Mouse (Mus musculus) liver, embryonic 16.5 days (tissue): ENCODE results near the gene Olfr813. TPM values are rescaled to one million over a fixed set of nuclear protein-coding genes. Genes with fewer than 3 reads are reported as not detected.
"Not testable (repeated sequence)": the region's sequence is repeated elsewhere in the genome, so short reads cannot be mapped to it uniquely, and the experiment has no call there.

ENCODE experiments used
- ATAC-seq: fragments of 200-750 bp; cut with Nextera tagmentation; 2 replicates; pipeline ENCODE4 v1.8.0; 2017; ENCODE audit warnings: low read depth, mild to moderate bottlenecking, moderate number of reproducible peaks, moderate library complexity
- H3K27ac ChIP-seq: fragments of 300-500 bp; sonication (generic); 2 replicates; pipeline ENCODE4 v1.5.1; 2014; ENCODE audit warnings: mild to moderate bottlenecking, low read length
- H3K27me3 ChIP-seq: fragments of 300-500 bp; sonication (generic); 2 replicates; pipeline ENCODE4 v1.6.1; 2014; ENCODE audit warnings: low read depth, low read length, mixed read lengths; ENCODE audit not compliant: control insufficient read depth, insufficient read depth
- H3K36me3 ChIP-seq: fragments of 300-500 bp; sonication (generic); 2 replicates; pipeline ENCODE4 v1.6.1; 2014; ENCODE audit warnings: mild to moderate bottlenecking; ENCODE audit not compliant: control insufficient read depth, insufficient read depth
- H3K4me1 ChIP-seq: fragments of 300-500 bp; sonication (generic); 2 replicates; pipeline ENCODE4 v1.6.1; 2014; ENCODE audit warnings: low read depth, low read length, mixed read lengths; ENCODE audit not compliant: control insufficient read depth
- H3K4me2 ChIP-seq: fragments of 300-500 bp; sonication (generic); 2 replicates; pipeline ENCODE4 v1.6.1; 2014; ENCODE audit warnings: low read depth, low read length, mixed read lengths
- H3K4me3 ChIP-seq: fragments of 300-500 bp; sonication (generic); 2 replicates; pipeline ENCODE4 v1.5.1; 2014; ENCODE audit warnings: low read depth, mild to moderate bottlenecking, low read length
- H3K9ac ChIP-seq: fragments of 300-500 bp; sonication (generic); 2 replicates; pipeline ENCODE4 v1.6.1; 2014; ENCODE audit warnings: low read depth, low read length
- H3K9me3 ChIP-seq: fragments of 300-500 bp; sonication (generic); replicated peaks from 2 replicates; pipeline ENCODE4 v1.6.1; 2016; ENCODE audit warnings: low read length; ENCODE audit not compliant: control insufficient read depth
- WGBS: fragments of 180-500 bp; shearing (Covaris S2); extraction: QIAGEN DNeasy Blood & Tissue Kit; methylation state at CpG from one replicate; pipeline ENCODE4 v1.1.7; 2014; ENCODE audit not compliant: insufficient replicate concordance; 5-methylcytosine and 5-hydroxymethylcytosine counted together
- polyA plus RNA-seq: library from polyadenylated mRNA; unstranded; fragments of >200 nt; fragmentation: Nextera tagmentation; extraction: Ambion mirVana; gene quantifications from 2 replicates; pipeline ENCODE4 v1.2.1, GENCODE M21; 2015

Gene Olfr813
- not detected in 2 replicates for polyA plus RNA-seq

- Histone ChIP-seq H3K36me3 (no peaks in the 10 kb centered on the region), H3K4me2 (no peak within 1 kb of the TSS), H3K9me3 (no peaks in the 10 kb centered on the region), H3K27ac (no peak within 1 kb of the TSS), H3K4me1 (no peaks in the 10 kb centered on the region), H3K4me3 (no peak within 1 kb of the TSS), H3K9ac (no peak within 1 kb of the TSS), H3K27me3 (no peaks in the 10 kb centered on the region)
- no peak for ATAC-seq
These were observed at the start of gene Olfr813 for GRCm38 (mm10) chr10:129855067-129855466. Gene Olfr813, plus strand, starts transcription at chr10:129855367.

GRCm38 (mm10) chr10:129845994-129846393 lies 9.2 kb upstream of the Olfr813 start, which contains the start of gene Olfr812:
Gene Olfr812, minus strand, starts transcription at chr10:129846094.
- Histone ChIP-seq H3K4me1 (no peaks in the 10 kb centered on the region), H3K9me3 (no peaks in the 10 kb centered on the region), H3K27ac (no peak within 1 kb of the TSS), H3K36me3 (no peaks in the 10 kb centered on the region), H3K4me2 (no peak within 1 kb of the TSS), H3K9ac (no peak within 1 kb of the TSS), H3K27me3 (no peaks in the 10 kb centered on the region), H3K4me3 (no peak within 1 kb of the TSS)
- 33% methylated on average over 1 of the region's 1 CpGs for WGBS
- ATAC-seq: no peak

GRCm38 (mm10) chr10:129847343-129847742 lies 7.8 kb upstream of the Olfr813 start:
- H3K4me2 ChIP-seq: no peak overlapping the region
- ATAC-seq: no peak
- no peaks in the 10 kb centered on the region for H3K4me1 ChIP-seq
- no peaks in the 10 kb centered on the region for H3K9me3 ChIP-seq
- WGBS: 55% methylated on average over 1 of the region's 1 CpGs
- no peaks in the 10 kb centered on the region for H3K27me3 ChIP-seq
- H3K27ac ChIP-seq: no peak overlapping the region
- no peak overlapping the region for H3K4me3 ChIP-seq
- H3K36me3 ChIP-seq: no peaks in the 10 kb centered on the region
- no peak overlapping the region for H3K9ac ChIP-seq

- not testable (repeated sequence) for ATAC-seq
- whole genome bisulfite sequencing: no CpG with 5 or more reads among the region's 1 CpGs
These were observed 24.6 kb downstream of the Olfr813 start, which contains the start of gene Olfr814 for GRCm38 (mm10) chr10:129879751-129880150. Gene Olfr814, minus strand, starts transcription at chr10:129879851.

GRCm38 (mm10) chr10:129885496-129885895 lies 30.3 kb downstream of the Olfr813 start:
- 52% methylated on average over 6 of the region's 6 CpGs for WGBS
- not testable (repeated sequence) for ATAC-seq, H3K9me3 ChIP-seq, H3K4me2 ChIP-seq, H3K4me3 ChIP-seq, H3K27ac ChIP-seq, H3K4me1 ChIP-seq, H3K9ac ChIP-seq, H3K27me3 ChIP-seq, H3K36me3 ChIP-seq

More at GRCm38 (mm10) chr10:129879751-129880150, 24.6 kb downstream of the Olfr813 start, which contains the start of gene Olfr814:
- not testable (repeated sequence) for H3K36me3 ChIP-seq, H3K9me3 ChIP-seq, H3K4me1 ChIP-seq, H3K27me3 ChIP-seq, H3K4me2 ChIP-seq, H3K27ac ChIP-seq, H3K9ac ChIP-seq, H3K4me3 ChIP-seq

GRCm38 (mm10) chr10:129885934-129886333 lies 30.8 kb downstream of the Olfr813 start:
- no peak for ATAC-seq
- Histone ChIP-seq H3K4me3 (no peak overlapping the region), H3K4me2 (no peak overlapping the region), H3K36me3 (no peaks in the 10 kb centered on the region), H3K9me3 (no peaks in the 10 kb centered on the region), H3K27me3 (no peaks in the 10 kb centered on the region), H3K4me1 (no peaks in the 10 kb centered on the region), H3K27ac (no peak overlapping the region), H3K9ac (no peak overlapping the region)
- WGBS: 68% methylated on average over 7 of the region's 7 CpGs

- H3K9me3 ChIP-seq, ATAC-seq, H3K36me3 ChIP-seq, H3K27me3 ChIP-seq, H3K4me3 ChIP-seq, H3K27ac ChIP-seq, H3K4me1 ChIP-seq, H3K4me2 ChIP-seq, H3K9ac ChIP-seq: not testable (repeated sequence)
- no CpG with 5 or more reads among the region's 1 CpGs for WGBS
These were observed 50.6 kb downstream of the Olfr813 start, which contains the start of gene Olfr815 for GRCm38 (mm10) chr10:129905767-129906166. Gene Olfr815, minus strand, starts transcription at chr10:129905867.

Other genes starting within 250 kb of the Olfr813 start
- gene Olfr796, start 242.8 kb upstream of the Olfr813 start, polyA plus RNA-seq: not detected in 2 replicates
- not detected in 2 replicates for gene Olfr798, start 227.4 kb upstream of the Olfr813 start, polyA plus RNA-seq
- gene Olfr799, start 217.9 kb upstream of the Olfr813 start, polyA plus RNA-seq: not detected in 2 replicates
- not detected in 2 replicates for gene Olfr800, start 197.7 kb upstream of the Olfr813 start, polyA plus RNA-seq
- not detected in 2 replicates for gene Olfr801, start 181.5 kb upstream of the Olfr813 start, polyA plus RNA-seq
- not detected in 2 replicates for gene Olfr802, start 167.2 kb upstream of the Olfr813 start, polyA plus RNA-seq
- gene Olfr803, start 161.1 kb upstream of the Olfr813 start, polyA plus RNA-seq: not detected in 2 replicates
- gene Olfr804, start 152.2 kb upstream of the Olfr813 start, polyA plus RNA-seq: not detected in 2 replicates
- gene Olfr805, start 126.0 kb upstream of the Olfr813 start, polyA plus RNA-seq: not detected in 2 replicates
- not detected in 2 replicates for gene Olfr806, start 113.4 kb upstream of the Olfr813 start, polyA plus RNA-seq
- not detected in 2 replicates for gene Olfr807, start 97.6 kb upstream of the Olfr813 start, polyA plus RNA-seq
- not detected in 2 replicates for gene Olfr808, start 89.9 kb upstream of the Olfr813 start, polyA plus RNA-seq
- gene Olfr809, start 80.7 kb upstream of the Olfr813 start, polyA plus RNA-seq: not detected in 2 replicates
- gene Olfr810, start 60.5 kb upstream of the Olfr813 start, polyA plus RNA-seq: not detected in 2 replicates
- gene Olfr811, start 51.0 kb upstream of the Olfr813 start, polyA plus RNA-seq: not detected in 2 replicates
- not detected in 2 replicates for gene Olfr812, start 9.3 kb upstream of the Olfr813 start, polyA plus RNA-seq
- gene Olfr814, start 24.5 kb downstream of the Olfr813 start, polyA plus RNA-seq: not detected in 2 replicates
- not detected in 2 replicates for gene Olfr815, start 50.5 kb downstream of the Olfr813 start, polyA plus RNA-seq
- not detected in 2 replicates for gene Olfr816, start 60.2 kb downstream of the Olfr813 start, polyA plus RNA-seq
- gene Olfr818, start 93.7 kb downstream of the Olfr813 start, polyA plus RNA-seq: not detected in 2 replicates
- not detected in 2 replicates for gene Olfr819, start 111.9 kb downstream of the Olfr813 start, polyA plus RNA-seq
- not detected in 2 replicates for gene Olfr247, start 120.8 kb downstream of the Olfr813 start, polyA plus RNA-seq
- not detected in 2 replicates for gene Gm10310, start 129.7 kb downstream of the Olfr813 start, polyA plus RNA-seq
- gene Olfr820, start 157.3 kb downstream of the Olfr813 start, polyA plus RNA-seq: not detected in 2 replicates
- not detected in 2 replicates for gene Olfr821, start 175.0 kb downstream of the Olfr813 start, polyA plus RNA-seq
- gene Olfr822, start 215.8 kb downstream of the Olfr813 start, polyA plus RNA-seq: not detected in 2 replicates